Mouse (Mus musculus) liver, embryonic 12.5 days (tissue): ENCODE data around the gene Nhlh1. TPM values are rescaled to one million over a fixed set of nuclear protein-coding genes. Genes with fewer than 3 reads are reported as not detected.
A peak's percentile ranks its signal among the peaks of the same experiment; 100 is the strongest.

Experiments used
- ATAC-seq: fragments of 200-750 bp; cut with Nextera tagmentation; 2 replicates; pipeline ENCODE4 v1.8.0; 2017; ENCODE audit warnings: moderate number of reproducible peaks, mild to moderate bottlenecking, moderate library complexity
- H3K27ac ChIP-seq: fragments of 300-500 bp; sonication (generic); 2 replicates; pipeline ENCODE4 v1.5.1; 2016; ENCODE audit warnings: mild to moderate bottlenecking
- H3K27me3 ChIP-seq: fragments of 300-500 bp; sonication (generic); replicated peaks from 2 replicates; pipeline ENCODE4 v1.6.1; 2016; ENCODE audit warnings: mild to moderate bottlenecking, moderate library complexity
- H3K36me3 ChIP-seq: fragments of 300-500 bp; sonication (generic); 2 replicates; pipeline ENCODE4 v1.6.1; 2016; ENCODE audit warnings: mild to moderate bottlenecking, moderate library complexity
- H3K4me1 ChIP-seq: fragments of 300-500 bp; sonication (generic); 2 replicates; pipeline ENCODE4 v1.6.1; 2016
- H3K4me2 ChIP-seq: fragments of 300-500 bp; sonication (generic); 2 replicates; pipeline ENCODE4 v1.6.1; 2016; ENCODE audit warnings: mild to moderate bottlenecking, moderate library complexity
- H3K4me3 ChIP-seq: fragments of 300-500 bp; sonication (generic); 2 replicates; pipeline ENCODE4 v1.5.1; 2016; ENCODE audit warnings: mild to moderate bottlenecking, moderate library complexity
- H3K9ac ChIP-seq: fragments of 300-500 bp; sonication (generic); 2 replicates; pipeline ENCODE4 v1.6.1; 2016; ENCODE audit warnings: mild to moderate bottlenecking, moderate library complexity
- H3K9me3 ChIP-seq: fragments of 300-500 bp; sonication (generic); replicated peaks from 2 replicates; pipeline ENCODE4 v1.6.1; 2016; ENCODE audit warnings: mild to moderate bottlenecking, moderate library complexity
- WGBS: fragments of 180-500 bp; shearing (Covaris S2); methylation state at CpG from one replicate; pipeline ENCODE4 v1.1.7; 2016; ENCODE audit not compliant: insufficient replicate concordance; 5-methylcytosine and 5-hydroxymethylcytosine counted together
- polyA plus RNA-seq: library from polyadenylated mRNA; unstranded; fragments of >200 nt; fragmentation: Nextera tagmentation; extraction: Ambion mirVana; gene quantifications from 2 replicates; pipeline ENCODE4 v1.2.1, GENCODE M21; 2016

Gene Nhlh1
- polyA plus RNA-seq: not detected in 2 replicates

GRCm38 (mm10) chr1:172057491-172057921 lies at the start of gene Nhlh1:
Gene Nhlh1 (minus strand): TSS chr1:172057573.
- 39% methylated on average over 2 of the region's 2 CpGs for WGBS
- ATAC-seq: no peak

GRCm38 (mm10) chr1:172105101-172105500 lies 47.7 kb upstream of the Nhlh1 start:
- 88% methylated on average over 11 of the region's 11 CpGs for WGBS
- no peak overlapping the region for H3K9ac ChIP-seq
- ATAC-seq: no peak
- no peak overlapping the region for H3K4me3 ChIP-seq
- peaks cover 98% of the 10 kb centered on the region for H3K36me3 ChIP-seq
- no peak overlapping the region for H3K27ac ChIP-seq
- no peak overlapping the region for H3K4me2 ChIP-seq
- H3K9me3 ChIP-seq: no peaks in the 10 kb centered on the region
- H3K4me1 ChIP-seq: no peaks in the 10 kb centered on the region
- no peaks in the 10 kb centered on the region for H3K27me3 ChIP-seq

More at GRCm38 (mm10) chr1:172057491-172057921, at the start of gene Nhlh1:
- Histone ChIP-seq H3K27ac (no peak within 1 kb of the TSS), H3K4me2 (no peak within 1 kb of the TSS), H3K9me3 (no peaks in the 10 kb centered on the region), H3K27me3 (peaks cover 56% of the 10 kb centered on the region), H3K36me3 (no peaks in the 10 kb centered on the region), H3K9ac (no peak within 1 kb of the TSS), H3K4me3 (no peak within 1 kb of the TSS), H3K4me1 (no peaks in the 10 kb centered on the region)

- no peak overlapping the region for H3K4me2 ChIP-seq
- no peak overlapping the region for H3K27ac ChIP-seq
- H3K9me3 ChIP-seq: no peaks in the 10 kb centered on the region
- peaks cover 95% of the 10 kb centered on the region for H3K36me3 ChIP-seq
- H3K4me1 ChIP-seq: no peaks in the 10 kb centered on the region
- no peak overlapping the region for H3K4me3 ChIP-seq
- H3K27me3 ChIP-seq: no peaks in the 10 kb centered on the region
- no peak overlapping the region for H3K9ac ChIP-seq
- no peak for ATAC-seq
- WGBS: 77% methylated on average over 4 of the region's 4 CpGs
Observed at GRCm38 (mm10) chr1:172103619-172104018, 46.2 kb upstream of the Nhlh1 start.

GRCm38 (mm10) chr1:172099325-172100033 lies 42.1 kb upstream of the Nhlh1 start:
- H3K4me1 ChIP-seq: no peaks in the 10 kb centered on the region
- peaks cover 83% of the 10 kb centered on the region for H3K36me3 ChIP-seq
- WGBS: 88% methylated on average over 6 of the region's 6 CpGs
- no peak overlapping the region for H3K4me3 ChIP-seq
- H3K27me3 ChIP-seq: no peaks in the 10 kb centered on the region
- ATAC-seq: no peak
- H3K9me3 ChIP-seq: no peaks in the 10 kb centered on the region
- H3K4me2 ChIP-seq: no peak overlapping the region
- H3K27ac ChIP-seq: no peak overlapping the region
- no peak overlapping the region for H3K9ac ChIP-seq

GRCm38 (mm10) chr1:172095202-172095601 lies 37.8 kb upstream of the Nhlh1 start:
- ATAC-seq: no peak
- no peaks in the 10 kb centered on the region for H3K27me3 ChIP-seq
- H3K4me3 ChIP-seq: no peak overlapping the region
- H3K36me3 ChIP-seq: peaks cover 80% of the 10 kb centered on the region
- no peaks in the 10 kb centered on the region for H3K4me1 ChIP-seq
- H3K4me2 ChIP-seq: no peak overlapping the region
- no peak overlapping the region for H3K9ac ChIP-seq
- H3K9me3 ChIP-seq: no peaks in the 10 kb centered on the region
- no peak overlapping the region for H3K27ac ChIP-seq
- 43% methylated on average over 6 of the region's 6 CpGs for WGBS

GRCm38 (mm10) chr1:172094295-172094694 lies 36.9 kb upstream of the Nhlh1 start:
- Histone ChIP-seq H3K4me1 (no peaks in the 10 kb centered on the region), H3K9me3 (no peaks in the 10 kb centered on the region), H3K27ac (no peak overlapping the region), H3K4me3 (no peak overlapping the region), H3K36me3 (peaks cover 80% of the 10 kb centered on the region), H3K9ac (no peak overlapping the region), H3K4me2 (no peak overlapping the region), H3K27me3 (no peaks in the 10 kb centered on the region)
- ATAC-seq: no peak

- Histone ChIP-seq H3K27me3 (no peaks in the 10 kb centered on the region), H3K4me2 (no peak overlapping the region), H3K27ac (no peak overlapping the region), H3K4me1 (no peaks in the 10 kb centered on the region), H3K36me3 (peaks cover 84% of the 10 kb centered on the region), H3K4me3 (no peak overlapping the region), H3K9me3 (no peaks in the 10 kb centered on the region), H3K9ac (no peak overlapping the region)
- WGBS: 77% methylated on average over 3 of the region's 3 CpGs
- ATAC-seq: no peak
Observed at GRCm38 (mm10) chr1:172093522-172093921, 36.1 kb upstream of the Nhlh1 start.

- H3K36me3 ChIP-seq: peaks cover 34% of the 10 kb centered on the region
- peak overlapping the region; percentile 86 for H3K9ac ChIP-seq
- H3K4me3 ChIP-seq: peak overlapping the region; percentile 84
- H3K4me1 ChIP-seq: peaks cover 33% of the 10 kb centered on the region
- no peaks in the 10 kb centered on the region for H3K27me3 ChIP-seq
- peak overlapping the region; percentile 77 for H3K27ac ChIP-seq
- H3K4me2 ChIP-seq: peak overlapping the region; percentile 76
- peak; percentile 73 for ATAC-seq
- 1% methylated on average over 24 of the region's 24 CpGs for WGBS
- no peaks in the 10 kb centered on the region for H3K9me3 ChIP-seq
Observed at GRCm38 (mm10) chr1:172082899-172083445, 25.6 kb upstream of the Nhlh1 start.

- Histone ChIP-seq H3K4me1 (peaks cover 37% of the 10 kb centered on the region), H3K9me3 (no peaks in the 10 kb centered on the region), H3K9ac (peak within 1 kb of the TSS; percentile 86), H3K27ac (peak within 1 kb of the TSS; percentile 77), H3K4me2 (peak within 1 kb of the TSS; percentile 76), H3K27me3 (no peaks in the 10 kb centered on the region), H3K4me3 (peak within 1 kb of the TSS; percentile 84), H3K36me3 (peaks cover 34% of the 10 kb centered on the region)
- under 1% methylated on average over 40 of the region's 40 CpGs for WGBS
- peak; percentile 98 for ATAC-seq
Observed at GRCm38 (mm10) chr1:172082101-172082898, 24.9 kb upstream of the Nhlh1 start, which contains the start of the genes Copa and Ncstn. Gene Copa (plus strand): TSS chr1:172082529. Gene Ncstn (minus strand): TSS chr1:172082795.

- Histone ChIP-seq H3K36me3 (peaks cover 76% of the 10 kb centered on the region), H3K9me3 (no peaks in the 10 kb centered on the region), H3K4me1 (peaks cover 18% of the 10 kb centered on the region), H3K4me2 (no peak overlapping the region), H3K9ac (no peak overlapping the region), H3K27me3 (no peaks in the 10 kb centered on the region), H3K27ac (no peak overlapping the region), H3K4me3 (no peak overlapping the region)
- WGBS: 39% methylated on average over 5 of the region's 5 CpGs
- no peak for ATAC-seq
Observed at GRCm38 (mm10) chr1:172077981-172078380, 20.6 kb upstream of the Nhlh1 start.

- 88% methylated on average over 7 of the region's 7 CpGs for WGBS
- H3K27me3 ChIP-seq: no peaks in the 10 kb centered on the region
- ATAC-seq: no peak
- H3K9me3 ChIP-seq: no peaks in the 10 kb centered on the region
- H3K36me3 ChIP-seq: peaks cover 96% of the 10 kb centered on the region
- H3K9ac ChIP-seq: no peak overlapping the region
- H3K4me2 ChIP-seq: no peak overlapping the region
- H3K4me3 ChIP-seq: no peak overlapping the region
- peaks cover under 1% of the 10 kb centered on the region; the same call in 1 of the 2 replicates for H3K4me1 ChIP-seq
- H3K27ac ChIP-seq: no peak overlapping the region
Observed at GRCm38 (mm10) chr1:172072604-172073003, 15.2 kb upstream of the Nhlh1 start.

- H3K27ac ChIP-seq: no peak overlapping the region
- H3K36me3 ChIP-seq: peaks cover 100% of the 10 kb centered on the region
- no peak overlapping the region for H3K9ac ChIP-seq
- no peak overlapping the region for H3K4me2 ChIP-seq
- no peaks in the 10 kb centered on the region for H3K9me3 ChIP-seq
- no peaks in the 10 kb centered on the region for H3K27me3 ChIP-seq
- H3K4me1 ChIP-seq: no peaks in the 10 kb centered on the region
- 70% methylated on average over 4 of the region's 4 CpGs for WGBS
- ATAC-seq: no peak
- H3K4me3 ChIP-seq: no peak overlapping the region
Observed at GRCm38 (mm10) chr1:172071556-172071955, 14.2 kb upstream of the Nhlh1 start.
